ENCODE assay signal across 7 mouse cellular contexts in the genomic region with DNA sequence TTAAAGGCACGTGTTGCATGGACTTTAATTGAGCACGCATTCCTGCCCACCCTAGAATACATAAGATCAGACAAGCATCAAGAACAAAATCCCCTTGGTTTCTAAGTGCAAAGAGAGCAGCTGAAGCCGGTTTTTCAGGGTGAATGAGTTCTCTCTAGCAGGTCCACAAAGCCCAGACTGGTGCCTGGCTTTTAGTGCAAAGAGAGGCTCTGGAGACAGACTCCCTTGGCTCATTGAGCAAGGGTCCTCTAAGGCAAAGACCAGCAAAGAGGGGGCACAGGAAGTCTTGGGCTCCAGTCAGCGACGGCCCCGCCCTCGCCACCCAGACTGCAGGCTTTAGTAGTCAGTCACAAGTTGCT. TPM values are rescaled to one million over a fixed set of nuclear protein-coding genes. Genes with fewer than 3 reads are reported as not detected.
DNase-seq lines count a peak whose midpoint lies in the region; ATAC-seq and TF ChIP-seq lines count a peak whose summit lies in the region.

No protein-coding gene starts in this region.

- H3K4me3 ChIP-seq in lung, embryonic 16.5 days (ENCODE audit: low read length) = peak overlapping the region; percentile 64
- peak overlapping the region; percentile 37 for H3K4me3 ChIP-seq in forebrain, embryonic 11.5 days (ENCODE audit: low read depth, low read length)
- H3K4me3 ChIP-seq in limb, embryonic 12.5 days (replicated peaks) = peak overlapping the region; percentile 51
- H3K4me3 ChIP-seq in small intestine, adult 2 months (ENCODE audit: low read depth, low read length) = peak overlapping the region; percentile 69

- WGBS in lung, embryonic 16.5 days = 5% methylated on average over 7 of the region's 7 CpGs
- 10% methylated on average over 7 of the region's 7 CpGs for WGBS in forebrain, embryonic 11.5 days
- 7% methylated on average over 7 of the region's 7 CpGs for WGBS in limb, embryonic 12.5 days
- 16% methylated on average over 7 of the region's 7 CpGs for WGBS in small intestine, adult 2 months

- H3K4me1 ChIP-seq in lung, embryonic 16.5 days (replicated peaks; ENCODE audit: control insufficient read depth, insufficient read depth, low read length) = peaks cover 26% of the 10 kb centered on the region
- peaks cover 4% of the 10 kb centered on the region; the same call in 1 of the 2 replicates for H3K4me1 ChIP-seq in forebrain, embryonic 11.5 days (replicated peaks; ENCODE audit: control insufficient read depth, insufficient read depth, low read length)
- peaks cover 10% of the 10 kb centered on the region for H3K4me1 ChIP-seq in limb, embryonic 12.5 days (replicated peaks)
- peaks cover 9% of the 10 kb centered on the region for H3K4me1 ChIP-seq in small intestine, adult 2 months (ENCODE audit: control insufficient read depth, insufficient read depth, insufficient read length, low read length)

- ATAC-seq in lung, embryonic 16.5 days (ENCODE audit: low read depth) = no peak
- ATAC-seq in forebrain, embryonic 11.5 days (replicated peaks; ENCODE audit: low FRiP score) = no peak
- ATAC-seq in limb, embryonic 12.5 days (ENCODE audit: insufficient number of reproducible peaks, insufficient read depth, low FRiP score, low TSS enrichment, low read depth) = no peak

- no peaks in the 10 kb centered on the region for H3K27me3 ChIP-seq in lung, embryonic 16.5 days (ENCODE audit: control insufficient read depth, insufficient read depth, low read depth, low read length)
- H3K27me3 ChIP-seq in forebrain, embryonic 11.5 days (ENCODE audit: control insufficient read depth, insufficient read depth, low read length) = no peaks in the 10 kb centered on the region
- H3K27me3 ChIP-seq in limb, embryonic 12.5 days = no peaks in the 10 kb centered on the region; the same call in 1 of the 2 replicates
- H3K27me3 ChIP-seq in small intestine, adult 2 months (ENCODE audit: control insufficient read depth, insufficient read depth, low read length) = no peaks in the 10 kb centered on the region

- H3K9ac ChIP-seq in lung, embryonic 16.5 days (ENCODE audit: low read length) = peak overlapping the region; percentile 75
- peak overlapping the region; percentile 48 for H3K9ac ChIP-seq in forebrain, embryonic 11.5 days (ENCODE audit: low read length)
- H3K9ac ChIP-seq in limb, embryonic 12.5 days (replicated peaks) = peak overlapping the region; percentile 58

- DNase-seq in lung, adult 18-20 months = no peak
- DNase-seq in forebrain, embryonic 11.5 days (ENCODE audit: low spot score) = no peak
- no peak for DNase-seq in gastrocnemius, postnatal 4 days (ENCODE audit: low spot score in 2 of 2)
- no peak for DNase-seq in embryo, embryonic 10 days (ENCODE audit: low spot score)

- peak overlapping the region; percentile 93 for H3K27ac ChIP-seq in lung, embryonic 16.5 days (ENCODE audit: low read length)
- no peak overlapping the region for H3K27ac ChIP-seq in forebrain, embryonic 11.5 days (ENCODE audit: low read depth, low read length)
- peak overlapping the region; percentile 81 for H3K27ac ChIP-seq in limb, embryonic 12.5 days
- H3K27ac ChIP-seq in small intestine, adult 2 months (ENCODE audit: insufficient read depth, low read depth, low read length) = no peak overlapping the region

- TF ChIP-seq CTCF in small intestine, adult 2 months (IDR thresholded peaks at IDR 0.05; ENCODE audit: extremely low read depth, insufficient read length, insufficient replicate concordance, low read depth, low read length) = no peak

- TF ChIP-seq POLR2A in small intestine, adult 2 months (IDR thresholded peaks at IDR 0.05; ENCODE audit: low read depth, low read length) = no peak

- H3K4me2 ChIP-seq in lung, embryonic 16.5 days (ENCODE audit: low read depth, low read length) = peak overlapping the region; percentile 90
- H3K4me2 ChIP-seq in forebrain, embryonic 11.5 days (ENCODE audit: low read depth, low read length, severe bottlenecking) = peak overlapping the region; percentile 78
- H3K4me2 ChIP-seq in limb, embryonic 12.5 days = peak overlapping the region; percentile 80

- H3K9me3 ChIP-seq in lung, embryonic 16.5 days (ENCODE audit: control insufficient read depth, low read length) = no peaks in the 10 kb centered on the region
- no peaks in the 10 kb centered on the region for H3K9me3 ChIP-seq in forebrain, embryonic 11.5 days (ENCODE audit: control insufficient read depth, low read length)
- no peaks in the 10 kb centered on the region for H3K9me3 ChIP-seq in limb, embryonic 12.5 days

- no peaks in the 10 kb centered on the region for H3K36me3 ChIP-seq in lung, embryonic 16.5 days (ENCODE audit: control insufficient read depth, insufficient read depth, low read length)
- no peaks in the 10 kb centered on the region for H3K36me3 ChIP-seq in forebrain, embryonic 11.5 days (ENCODE audit: control insufficient read depth, insufficient read depth, low read length)
- H3K36me3 ChIP-seq in limb, embryonic 12.5 days = no peaks in the 10 kb centered on the region
- H3K36me3 ChIP-seq in small intestine, adult 2 months (ENCODE audit: control insufficient read depth, insufficient read depth, low read length) = no peaks in the 10 kb centered on the region

RNA-seq across cellular contexts. Expression of gene Cracr2a, which starts 0.3 kb away (rescaled TPM):
- polyA plus RNA-seq in lung, embryonic 16.5 days (2015; fragmentation: Nextera tagmentation; extraction: Ambion mirVana) = 4.3 and 4.7 TPM in 2 replicates
- polyA plus RNA-seq in forebrain, embryonic 11.5 days (2014; fragmentation: Nextera tagmentation; extraction: Ambion mirVana) = 0.99 and 1.2 TPM in 2 replicates
- polyA plus RNA-seq in limb, embryonic 12.5 days (2016; fragmentation: Nextera tagmentation; extraction: Ambion mirVana) = 1.8 and 2.5 TPM in 2 replicates
- 1.8 and 7.0 TPM in 2 replicates for polyA plus RNA-seq in small intestine, adult 2 months (2012; rRNA removed)
- 1 to 10 TPM; 1.4 to 2.0 TPM for total RNA-seq in gastrocnemius, postnatal 4 days (2021)

Comparison
In these comparisons a context has a peak if more than half of its experiments do, and no peak if none do; other contexts are left out.
1. H3K27ac ChIP-seq: peak in lung, embryonic 16.5 days (single experiment) and limb, embryonic 12.5 days (single experiment); none in forebrain, embryonic 11.5 days (single experiment) and small intestine, adult 2 months (single experiment).
2. Peak in every context shown above with its lines, with median percentiles within 50 percentile points of each other: H3K4me2 ChIP-seq, H3K4me3 ChIP-seq and H3K9ac ChIP-seq.